Mouse (Mus musculus) lung, adult 2 months (tissue): ENCODE data around the gene Lrp11.

ENCODE experiments used
- CTCF ChIP-seq: fragments of 200-500 bp; IDR thresholded peaks from 2 replicates; pipeline ENCODE4 v1.5.1; 2011; ENCODE audit warnings: mild to moderate bottlenecking, low read length, control low read depth; ENCODE audit not compliant: insufficient read depth
- POLR2A ChIP-seq: fragments of 200-500 bp; IDR thresholded peaks from 2 replicates; pipeline ENCODE4 v1.6.1; 2011; ENCODE audit warnings: low read depth, mild to moderate bottlenecking, control low read depth, low read length, borderline replicate concordance; ENCODE audit errors: extremely low read depth

- TF ChIP-seq POLR2A (no peak), CTCF (no peak)
These were observed 7.3 kb upstream of the Lrp11 start for GRCm38 (mm10) chr10:7582157-7582890.
